Mouse (Mus musculus) left cerebral cortex, adult 2 months (tissue): Measurements from ENCODE around the gene Chic1. TPM values are rescaled to one million over a fixed set of nuclear protein-coding genes. Genes with fewer than 3 reads are reported as not detected.

ENCODE experiments used
- DNase-seq, 2 experiments: peaks; one replicate each; pipeline ENCODE4 v3.0.0; 2021 to 2022; ENCODE audit warnings: low spot score in 2 of 2, mixed read lengths in 1 of 2; ENCODE audit errors: extremely low spot score in 1 of 2
- H3K27ac ChIP-seq: fragments of 200-600 bp; 2 replicates; pipeline ENCODE4 v1.8.1; 2022
- H3K4me3 ChIP-seq: fragments of 200-600 bp; 2 replicates; pipeline ENCODE4 v1.8.1; 2022
- CTCF ChIP-seq: fragments of 200-600 bp; IDR thresholded peaks from 2 replicates; pipeline ENCODE4 v1.8.1; 2022; ENCODE audit warnings: antibody characterized with exemption, mild to moderate bottlenecking, moderate library complexity
- intact Hi-C: fragments of 180-260 bp; cut with DNase I; formaldehyde crosslinking; loops from one replicate; pipeline ENCODE4 v1.15.1; 2025
- total RNA-seq, 2 experiments: library from RNA; stranded (reverse); gene quantifications; 2 replicates each; pipeline ENCODE4 v1.2.3; 2021

Gene Chic1
- total RNA-seq, 2 experiments from 2014 or later: 22.3 to 22.7 TPM

- peak; percentile 78 for TF ChIP-seq CTCF
- intact Hi-C loops: loop anchor here (2.0 to 10.0 kb wide), 3 partner anchors 246 to 946 kb away; no protein-coding TSS in a partner anchor
- H3K4me3 ChIP-seq: no peak overlapping the region
- no peak overlapping the region for H3K27ac ChIP-seq
- DNase-seq: no peak
Observed at GRCm38 (mm10) chrX:103440803-103441202, 84.5 kb downstream of the Chic1 start.

- H3K27ac ChIP-seq: no peak overlapping the region
- intact Hi-C loops: loop anchor here (1.0 to 10.0 kb wide), 3 partner anchors 183 to 949 kb away; no protein-coding TSS in a partner anchor
- peak; percentile 64 for TF ChIP-seq CTCF
- no peak overlapping the region for H3K4me3 ChIP-seq
- DNase-seq: no peak
Observed at GRCm38 (mm10) chrX:103443755-103444154, 87.5 kb downstream of the Chic1 start.

Other genes with a start within 250 kb of the Chic1 start
- gene Nap1l2, start 169.8 kb upstream of the Chic1 start, total RNA-seq: 100 to 1,000 TPM in 1 of 2 experiments, 10 to 100 TPM in 1; 89.4 to 104 TPM
- not detected for gene Cdx4, start 35.1 kb upstream of the Chic1 start, total RNA-seq
- not detected for gene Tsx, start 58.0 kb downstream of the Chic1 start, total RNA-seq
- gene Gm26992, start 65.5 kb downstream of the Chic1 start, total RNA-seq: not detected